Mouse (Mus musculus) hindbrain, embryonic 12.5 days (tissue): ENCODE measurements at regions not wholly inside any gene's neighbourhood (a gene's known extent, or its start where the extent isn't known, plus 50 kb on each side); places are given as distances from the start of the nearest gene placed in this dataset.

Experiments
- ATAC-seq: fragments of 200-750 bp; cut with Nextera tagmentation; 2 replicates; pipeline ENCODE4 v1.8.0; 2017; ENCODE audit warnings: moderate TSS enrichment; ENCODE audit not compliant: low FRiP score
- H3K27ac ChIP-seq: fragments of 300-500 bp; sonication (generic); 2 replicates; pipeline ENCODE4 v1.5.1; 2016; ENCODE audit warnings: mild to moderate bottlenecking
- H3K27me3 ChIP-seq: fragments of 300-500 bp; sonication (generic); 2 replicates; pipeline ENCODE4 v1.6.1; 2016; ENCODE audit warnings: mild to moderate bottlenecking
- H3K36me3 ChIP-seq: fragments of 300-500 bp; sonication (generic); 2 replicates; pipeline ENCODE4 v1.6.1; 2016; ENCODE audit warnings: mild to moderate bottlenecking
- H3K4me1 ChIP-seq: fragments of 300-500 bp; sonication (generic); 2 replicates; pipeline ENCODE4 v1.6.1; 2016
- H3K4me2 ChIP-seq: fragments of 300-500 bp; sonication (generic); replicated peaks from 2 replicates; pipeline ENCODE4 v1.6.1; 2016; ENCODE audit warnings: mild to moderate bottlenecking
- H3K4me3 ChIP-seq: fragments of 300-500 bp; sonication (generic); 2 replicates; pipeline ENCODE4 v1.5.1; 2016; ENCODE audit warnings: mild to moderate bottlenecking
- H3K9ac ChIP-seq: fragments of 300-500 bp; sonication (generic); 2 replicates; pipeline ENCODE4 v1.6.1; 2016; ENCODE audit warnings: mild to moderate bottlenecking, moderate library complexity
- H3K9me3 ChIP-seq: fragments of 300-500 bp; sonication (generic); replicated peaks from 2 replicates; pipeline ENCODE4 v1.6.1; 2016; ENCODE audit warnings: mild to moderate bottlenecking
- WGBS: fragments of 180-500 bp; shearing (Covaris S2); methylation state at CpG from one replicate; pipeline ENCODE4 v1.1.7; 2016; 5-methylcytosine and 5-hydroxymethylcytosine counted together

GRCm38 (mm10) chr16:76545942-76546341 is 172.3 kb upstream of the Nrip1 start:
- no peak for ATAC-seq
- Histone ChIP-seq H3K27ac (no peak overlapping the region), H3K4me1 (no peaks in the 10 kb centered on the region), H3K4me3 (no peak overlapping the region), H3K9ac (no peak overlapping the region), H3K27me3 (no peaks in the 10 kb centered on the region), H3K9me3 (no peaks in the 10 kb centered on the region), H3K4me2 (no peak overlapping the region), H3K36me3 (no peaks in the 10 kb centered on the region)
- WGBS, result 85% methylated on average over 2 of the region's 2 CpGs

DNA sequence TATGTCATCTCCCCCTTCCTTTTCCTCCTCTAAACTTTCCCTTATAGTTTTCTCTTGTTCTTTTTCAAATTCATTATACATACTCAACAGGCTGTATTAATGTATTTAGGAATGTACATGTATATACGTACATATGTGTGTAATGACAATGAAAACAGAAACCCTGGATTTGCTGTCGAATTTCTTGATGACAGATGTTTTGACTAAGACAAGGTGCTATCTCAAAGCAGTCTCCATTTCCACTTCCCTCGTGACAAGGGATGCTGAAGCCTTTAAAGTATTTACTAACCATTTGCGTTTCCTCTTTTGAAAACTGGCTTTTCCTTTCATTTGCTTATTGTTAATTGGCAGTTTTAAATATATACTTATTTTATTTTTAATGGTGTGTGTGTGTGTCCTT is 171.3 kb upstream of the Nrip1 start:
- 81% methylated on average over 4 of the region's 4 CpGs for WGBS
- Histone ChIP-seq H3K4me3 (no peak overlapping the region), H3K4me1 (peaks cover 3% of the 10 kb centered on the region; the same call in 1 of the 2 replicates), H3K9me3 (no peaks in the 10 kb centered on the region), H3K4me2 (no peak overlapping the region), H3K27ac (no peak overlapping the region), H3K9ac (no peak overlapping the region), H3K27me3 (no peaks in the 10 kb centered on the region), H3K36me3 (no peaks in the 10 kb centered on the region)
- no peak for ATAC-seq

DNA sequence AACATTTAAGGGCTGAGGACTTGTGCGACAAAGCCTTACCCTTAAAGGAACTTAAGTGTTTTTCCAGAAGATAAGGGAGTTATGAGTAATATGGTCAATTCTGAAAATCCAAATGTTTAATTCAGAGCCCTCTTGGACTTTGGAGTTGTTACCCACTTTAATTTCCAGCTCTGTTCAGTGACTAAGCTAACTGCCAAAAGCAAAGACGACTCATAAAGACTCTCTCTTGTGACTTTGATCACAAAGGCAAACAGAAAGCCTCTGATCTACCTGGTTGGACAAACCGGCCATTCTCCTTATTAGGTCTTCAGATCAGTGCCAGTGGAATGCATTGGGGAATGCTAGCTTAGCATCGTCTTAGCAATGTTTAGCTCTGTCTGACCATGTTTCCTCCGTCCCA is 167.3 kb upstream of the Nrip1 start:
- H3K27ac ChIP-seq, result no peak overlapping the region
- no peaks in the 10 kb centered on the region for H3K27me3 ChIP-seq
- 60% methylated on average over 5 of the region's 5 CpGs for WGBS
- no peaks in the 10 kb centered on the region for H3K9me3 ChIP-seq
- peaks cover 11% of the 10 kb centered on the region for H3K4me1 ChIP-seq
- H3K4me3 ChIP-seq, result no peak overlapping the region
- no peaks in the 10 kb centered on the region for H3K36me3 ChIP-seq
- no peak overlapping the region for H3K9ac ChIP-seq
- H3K4me2 ChIP-seq, result no peak overlapping the region
- no peak for ATAC-seq

DNA sequence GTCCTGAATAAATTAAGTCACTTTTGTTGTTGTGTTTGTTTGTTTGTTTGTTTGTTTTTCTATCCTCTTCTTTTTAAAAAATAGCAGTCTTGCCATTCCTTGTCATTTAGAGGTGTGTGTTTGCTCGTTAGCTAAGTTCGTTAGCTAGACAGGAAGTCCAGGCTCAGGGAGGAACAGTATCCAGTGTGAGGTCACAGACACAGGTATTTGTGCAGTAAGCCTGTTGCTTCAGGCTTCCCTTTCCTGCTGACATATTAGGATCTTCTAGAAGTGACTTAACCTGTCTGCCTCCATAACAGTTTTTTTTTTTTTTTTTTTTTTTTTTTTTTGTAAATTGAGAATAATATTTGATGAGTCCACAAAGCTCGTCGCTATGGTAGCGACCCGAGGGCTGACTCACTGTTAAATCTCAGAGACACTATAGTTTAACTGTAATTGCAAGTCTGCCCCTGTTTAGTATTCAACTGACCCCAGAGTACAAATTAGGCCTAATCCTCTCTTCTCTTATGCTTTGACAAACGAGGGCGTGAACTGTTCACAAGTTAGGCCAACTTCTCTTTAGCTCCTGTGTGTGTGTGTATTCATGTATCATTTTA is 166.8 kb upstream of the Nrip1 start:
- H3K27ac ChIP-seq, result no peak overlapping the region
- H3K4me1 ChIP-seq, result peaks cover 11% of the 10 kb centered on the region
- H3K36me3 ChIP-seq, result no peaks in the 10 kb centered on the region
- H3K27me3 ChIP-seq, result no peaks in the 10 kb centered on the region
- no peaks in the 10 kb centered on the region for H3K9me3 ChIP-seq
- no peak for ATAC-seq
- H3K4me2 ChIP-seq, result no peak overlapping the region
- 56% methylated on average over 8 of the region's 8 CpGs for WGBS
- H3K9ac ChIP-seq, result no peak overlapping the region
- no peak overlapping the region for H3K4me3 ChIP-seq

GRCm38 (mm10) chr16:76539669-76540068 is 166.0 kb upstream of the Nrip1 start:
- Histone ChIP-seq H3K36me3 (no peaks in the 10 kb centered on the region), H3K9me3 (no peaks in the 10 kb centered on the region), H3K4me3 (no peak overlapping the region), H3K4me2 (no peak overlapping the region), H3K27ac (no peak overlapping the region; the same call in 1 of the 2 replicates), H3K4me1 (peaks cover 11% of the 10 kb centered on the region), H3K9ac (no peak overlapping the region), H3K27me3 (no peaks in the 10 kb centered on the region)
- WGBS, result 5% methylated on average over 6 of the region's 6 CpGs
- ATAC-seq, result peak; percentile 90

GRCm38 (mm10) chr16:76537871-76538270 is 164.2 kb upstream of the Nrip1 start:
- H3K4me1 ChIP-seq, result peaks cover 11% of the 10 kb centered on the region
- no peak overlapping the region for H3K4me2 ChIP-seq
- 90% methylated on average over 11 of the region's 11 CpGs for WGBS
- no peak overlapping the region for H3K9ac ChIP-seq
- no peaks in the 10 kb centered on the region for H3K36me3 ChIP-seq
- no peaks in the 10 kb centered on the region for H3K9me3 ChIP-seq
- no peak overlapping the region for H3K4me3 ChIP-seq
- ATAC-seq, result no peak
- no peaks in the 10 kb centered on the region for H3K27me3 ChIP-seq
- no peak overlapping the region for H3K27ac ChIP-seq

DNA sequence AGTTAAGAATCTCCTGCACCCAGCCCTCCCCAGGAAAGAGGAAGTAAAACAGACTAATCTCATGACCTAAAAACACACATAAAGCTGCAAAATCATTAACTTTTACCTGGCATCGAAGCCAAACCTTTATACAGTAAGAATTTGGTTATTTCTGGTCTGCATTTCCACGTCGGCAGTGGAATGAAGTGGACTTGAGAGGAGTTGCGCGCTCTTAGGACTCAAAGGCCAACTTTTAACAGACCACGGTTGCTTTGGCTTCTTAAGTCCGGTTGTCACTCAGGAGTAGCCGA is 159.2 kb upstream of the Nrip1 start:
- Histone ChIP-seq H3K9me3 (no peaks in the 10 kb centered on the region), H3K4me2 (no peak overlapping the region), H3K4me3 (no peak overlapping the region), H3K27ac (no peak overlapping the region), H3K9ac (no peak overlapping the region), H3K27me3 (no peaks in the 10 kb centered on the region), H3K4me1 (no peaks in the 10 kb centered on the region), H3K36me3 (no peaks in the 10 kb centered on the region)
- ATAC-seq, result no peak
- WGBS, result 89% methylated on average over 8 of the region's 8 CpGs

DNA sequence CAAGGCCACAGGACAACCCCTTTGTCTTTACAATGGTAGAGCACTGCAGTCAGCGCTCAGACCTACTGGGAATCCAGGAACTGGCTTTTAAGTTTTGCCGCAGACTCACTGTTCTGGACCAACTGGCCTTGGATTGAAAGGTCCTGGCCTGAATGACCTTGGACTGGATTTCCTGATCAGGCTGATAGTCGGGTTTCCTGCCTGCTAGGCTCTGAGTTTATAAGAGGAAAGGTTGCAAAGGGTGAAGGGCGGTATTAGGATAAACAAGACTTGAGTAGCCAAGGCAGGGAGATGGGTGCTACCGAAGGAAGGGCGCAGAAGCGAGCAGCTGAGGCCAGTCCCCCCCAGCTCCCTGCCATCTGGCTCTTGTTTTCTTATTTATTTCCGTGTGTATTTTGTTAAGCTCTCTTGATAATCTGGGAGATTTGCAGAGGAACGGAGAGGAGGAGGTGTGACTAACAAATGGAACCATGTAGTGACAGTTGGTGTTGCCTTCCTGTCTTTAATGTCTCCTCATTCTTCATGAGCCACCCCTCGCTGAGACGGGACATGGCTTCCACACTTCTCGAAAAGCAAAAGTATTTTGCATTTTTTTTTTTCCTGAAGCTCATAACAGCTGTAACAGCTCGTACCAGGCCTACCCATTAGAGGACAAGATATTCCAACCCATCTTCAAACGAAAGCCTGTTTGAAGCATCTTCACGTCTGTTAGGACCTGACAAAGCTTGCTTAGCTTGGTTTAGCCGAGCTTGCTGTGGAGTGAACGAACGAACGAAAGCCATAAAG is 158.7 kb upstream of the Nrip1 start:
- H3K9me3 ChIP-seq, result no peaks in the 10 kb centered on the region
- no peak overlapping the region for H3K9ac ChIP-seq
- H3K27ac ChIP-seq, result no peak overlapping the region
- WGBS, result 71% methylated on average over 19 of the region's 19 CpGs
- no peaks in the 10 kb centered on the region for H3K4me1 ChIP-seq
- H3K4me2 ChIP-seq, result no peak overlapping the region
- H3K36me3 ChIP-seq, result no peaks in the 10 kb centered on the region
- no peak overlapping the region for H3K4me3 ChIP-seq
- no peak for ATAC-seq
- H3K27me3 ChIP-seq, result no peaks in the 10 kb centered on the region

- Histone ChIP-seq H3K4me1 (no peaks in the 10 kb centered on the region), H3K27ac (no peak overlapping the region), H3K9me3 (no peaks in the 10 kb centered on the region), H3K9ac (no peak overlapping the region), H3K4me3 (no peak overlapping the region), H3K27me3 (no peaks in the 10 kb centered on the region), H3K4me2 (no peak overlapping the region), H3K36me3 (no peaks in the 10 kb centered on the region)
- WGBS, result 95% methylated on average over 3 of the region's 3 CpGs
- ATAC-seq, result no peak
Observed at GRCm38 (mm10) chr16:76530886-76531285, 157.3 kb upstream of the Nrip1 start.

GRCm38 (mm10) chr16:76529613-76530012 is 156.0 kb upstream of the Nrip1 start:
- Histone ChIP-seq H3K9ac (no peak overlapping the region), H3K4me1 (no peaks in the 10 kb centered on the region), H3K4me2 (no peak overlapping the region), H3K36me3 (no peaks in the 10 kb centered on the region), H3K27ac (no peak overlapping the region), H3K9me3 (no peaks in the 10 kb centered on the region), H3K27me3 (no peaks in the 10 kb centered on the region), H3K4me3 (no peak overlapping the region)
- WGBS, result 96% methylated on average over 4 of the region's 4 CpGs
- ATAC-seq, result no peak

- H3K36me3 ChIP-seq, result no peaks in the 10 kb centered on the region
- H3K9me3 ChIP-seq, result no peaks in the 10 kb centered on the region
- H3K27ac ChIP-seq, result no peak overlapping the region
- H3K4me2 ChIP-seq, result no peak overlapping the region
- H3K27me3 ChIP-seq, result no peaks in the 10 kb centered on the region
- 88% methylated on average over 6 of the region's 6 CpGs for WGBS
- H3K4me1 ChIP-seq, result no peaks in the 10 kb centered on the region
- no peak for ATAC-seq
- no peak overlapping the region for H3K9ac ChIP-seq
- H3K4me3 ChIP-seq, result no peak overlapping the region
Observed at GRCm38 (mm10) chr16:76527106-76527949, 153.7 kb upstream of the Nrip1 start.

DNA sequence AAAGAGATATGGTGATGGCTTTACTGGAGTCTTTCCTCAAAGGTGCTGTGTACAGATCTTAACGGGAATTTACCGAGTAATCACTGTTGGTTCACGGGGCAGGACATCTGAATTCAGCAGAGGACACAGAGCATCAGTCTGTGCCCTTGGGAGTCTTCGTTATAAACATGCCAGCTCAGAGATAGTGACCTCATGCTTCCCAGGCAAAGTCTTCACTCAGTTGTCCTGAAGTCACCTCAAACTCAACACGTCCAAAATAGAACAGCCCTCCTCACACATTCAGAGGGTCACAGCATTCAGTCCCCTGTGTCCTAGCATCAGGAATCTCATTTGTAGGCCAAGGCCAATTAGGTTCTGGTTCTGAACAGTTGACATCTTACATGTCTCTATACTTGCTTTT is 151.9 kb upstream of the Nrip1 start:
- H3K4me3 ChIP-seq, result no peak overlapping the region

More for the DNA sequence above, 151.9 kb upstream of the Nrip1 start:
- Histone ChIP-seq H3K27ac (no peak overlapping the region), H3K4me1 (no peaks in the 10 kb centered on the region), H3K4me2 (no peak overlapping the region), H3K27me3 (no peaks in the 10 kb centered on the region), H3K36me3 (no peaks in the 10 kb centered on the region), H3K9me3 (no peaks in the 10 kb centered on the region), H3K9ac (no peak overlapping the region)
- 86% methylated on average over 5 of the region's 5 CpGs for WGBS
- no peak for ATAC-seq
